Mouse (Mus musculus): ENCODE results near the gene Timp2. TPM values are rescaled to one million over a fixed set of nuclear protein-coding genes. Genes with fewer than 3 reads are reported as not detected.
"Not testable (repeated sequence)": the region's sequence is repeated elsewhere in the genome, so short reads cannot be mapped to it uniquely, and the experiment has no call there.

Timp2 gene
- total RNA-seq (2021), result 10 to 100 TPM; 73.9 to 92.0 TPM
- long read RNA-seq, experiment 1, transcript Timp2-201 (5 exons, 3,709 nt), result major isoform, 62 of 100 reads
- long read RNA-seq, experiment 1, partial matches to known transcripts, result 2 of 100 reads
- long read RNA-seq, experiment 1, other reads (novel, unspliced or antisense), result 36 of 100 reads
- long read RNA-seq, experiment 2, transcript Timp2-201 (5 exons, 3,709 nt), result major isoform, 54 of 104 reads
- long read RNA-seq, experiment 2, partial matches to known transcripts, result 2 of 104 reads
- long read RNA-seq, experiment 2, other reads (novel, unspliced or antisense), result 48 of 104 reads

- intact Hi-C loops (cut with DNase I), result no loop called here
- no peak for DNase-seq
Observed at GRCm38 (mm10) chr11:118355640-118356039, at the start of gene Timp2. TSS of gene Timp2 (minus strand) at chr11:118355740.

GRCm38 (mm10) chr11:118405311-118405710 lies 49.8 kb upstream of the Timp2 start:
- DNase-seq, result no peak
- intact Hi-C loops (cut with DNase I), result no loop called here

DNA sequence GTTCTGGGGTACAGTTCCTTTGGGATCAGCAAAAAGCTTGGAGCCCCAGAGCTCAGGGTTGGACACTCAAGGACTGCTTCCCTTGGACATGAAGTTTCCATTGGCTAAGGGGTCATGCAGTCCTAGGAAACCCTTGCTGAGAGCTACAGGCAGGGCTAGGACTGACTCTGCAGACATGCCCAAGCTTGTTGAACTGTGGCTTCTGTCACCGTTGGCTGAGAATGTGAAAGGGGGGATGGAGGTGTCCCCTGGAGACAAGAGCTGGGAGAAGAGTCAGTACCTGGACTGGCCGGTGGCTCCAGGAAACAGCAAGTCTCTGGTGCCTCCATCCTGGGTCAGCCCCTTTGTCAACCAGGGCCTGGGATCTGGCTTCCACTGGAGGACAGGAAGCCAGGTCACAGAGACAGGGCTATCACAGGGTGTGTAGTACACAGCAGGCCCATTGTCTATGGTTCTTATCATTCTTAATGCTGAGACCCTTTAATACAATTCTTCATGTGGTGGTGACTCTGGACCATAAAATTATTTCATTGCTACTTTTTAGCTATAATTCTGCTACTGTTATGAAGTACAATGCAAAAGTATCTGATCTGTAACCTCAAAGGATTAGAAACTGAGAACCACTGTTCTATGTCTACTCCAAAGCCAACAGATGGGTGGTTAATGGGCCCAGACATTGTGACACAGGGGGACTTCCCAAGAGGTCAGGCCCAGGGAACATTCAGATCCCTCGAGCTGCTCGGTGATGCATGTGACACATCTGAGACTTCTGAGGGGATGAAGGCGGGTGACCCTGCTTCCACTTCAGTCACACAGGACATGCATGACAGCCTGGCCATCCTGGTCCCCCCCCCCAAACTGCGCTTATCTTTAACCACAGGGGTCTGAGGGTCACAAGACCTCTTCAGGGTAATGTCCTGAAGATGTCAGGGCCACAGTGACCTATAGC lies 48.7 kb upstream of the Timp2 start:
- intact Hi-C loops (cut with DNase I), result loop anchor here (5.0 kb wide), 1 partner anchor 1012 kb away; no protein-coding TSS in a partner anchor
- peak in 1 of 2 experiments; percentile 2 for DNase-seq

GRCm38 (mm10) chr11:118403183-118403582 lies 47.6 kb upstream of the Timp2 start:
- DNase-seq, result peak in 1 of 2 experiments; percentile 0
- intact Hi-C loops (cut with DNase I), result loop anchor here (5.0 kb wide), 1 partner anchor 1011 kb away; no protein-coding TSS in a partner anchor

- DNase-seq, result peak; percentile 55 to 61
- intact Hi-C loops (cut with DNase I), result loop anchor here (5.0 kb wide), 1 partner anchor 1010 kb away; no protein-coding TSS in a partner anchor
Observed at GRCm38 (mm10) chr11:118401760-118402280, 46.3 kb upstream of the Timp2 start, which contains the start of gene Lgals3bp. TSS of gene Lgals3bp (minus strand) at chr11:118402092.

DNA sequence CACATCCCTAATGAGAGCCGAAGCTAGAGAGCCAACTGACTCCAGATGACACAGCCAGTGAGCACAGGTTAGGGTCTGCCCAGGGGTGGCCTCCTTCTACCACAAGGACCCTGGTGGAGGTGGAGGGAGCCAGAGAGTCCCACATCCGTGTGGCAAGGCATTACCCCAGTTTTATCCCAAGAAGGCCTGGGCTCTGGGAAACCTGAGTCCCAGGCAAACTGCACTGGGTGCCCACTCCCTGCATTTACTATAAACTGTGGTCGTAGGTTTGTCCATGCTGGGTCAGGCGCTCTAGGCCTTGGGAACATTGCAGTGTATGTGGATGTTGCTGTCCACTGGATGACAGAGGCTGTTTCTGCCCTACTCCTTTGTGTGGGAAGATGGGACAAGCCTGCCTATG lies 45.7 kb upstream of the Timp2 start:
- DNase-seq, result peak in 1 of 2 experiments; percentile 2
- intact Hi-C loops (cut with DNase I), result loop anchor here (5.0 kb wide), 1 partner anchor 1009 kb away; no protein-coding TSS in a partner anchor

- intact Hi-C loops (cut with DNase I), result loop anchor here (5.0 kb wide), 1 partner anchor 1008 kb away; no protein-coding TSS in a partner anchor
- peak in 1 of 2 experiments; percentile 4 for DNase-seq
Observed at GRCm38 (mm10) chr11:118400566-118400936, 45.0 kb upstream of the Timp2 start.

DNA sequence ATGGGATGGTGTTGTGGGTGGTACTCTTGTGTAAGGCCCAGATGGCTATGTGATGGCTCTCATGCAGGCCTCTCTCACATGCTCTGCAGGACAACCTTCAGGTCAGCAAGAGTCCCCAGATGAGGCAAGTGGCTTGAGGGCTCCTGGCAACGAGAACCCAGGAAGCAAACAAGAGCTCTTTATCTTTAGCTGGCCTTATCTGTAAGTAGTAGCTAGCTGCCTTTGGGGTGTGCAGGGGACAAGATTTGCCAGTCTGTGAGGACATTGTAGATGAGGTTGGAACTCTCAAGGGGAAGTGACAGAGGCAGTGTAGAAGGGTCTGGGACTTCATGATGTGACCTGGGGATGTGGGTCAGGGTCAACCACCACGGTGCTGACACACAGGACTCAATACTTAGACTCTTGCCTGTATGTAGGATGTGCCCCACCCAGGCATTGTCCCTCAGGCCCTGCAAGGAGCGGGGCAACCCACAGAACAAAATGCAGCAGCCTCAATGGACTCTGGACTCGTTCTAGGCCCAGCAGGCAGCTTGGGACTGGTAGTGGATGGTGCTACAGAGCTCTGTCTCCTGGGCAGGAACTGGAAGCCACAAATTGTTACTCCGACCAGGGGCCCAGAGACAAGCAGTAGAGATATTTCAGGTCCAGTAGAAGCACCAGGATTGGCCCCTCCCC lies 44.5 kb upstream of the Timp2 start:
- intact Hi-C loops (cut with DNase I), result loop anchor here (5.0 to 10.0 kb wide), 3 partner anchors 83 to 1008 kb away; no protein-coding TSS in a partner anchor

DNA sequence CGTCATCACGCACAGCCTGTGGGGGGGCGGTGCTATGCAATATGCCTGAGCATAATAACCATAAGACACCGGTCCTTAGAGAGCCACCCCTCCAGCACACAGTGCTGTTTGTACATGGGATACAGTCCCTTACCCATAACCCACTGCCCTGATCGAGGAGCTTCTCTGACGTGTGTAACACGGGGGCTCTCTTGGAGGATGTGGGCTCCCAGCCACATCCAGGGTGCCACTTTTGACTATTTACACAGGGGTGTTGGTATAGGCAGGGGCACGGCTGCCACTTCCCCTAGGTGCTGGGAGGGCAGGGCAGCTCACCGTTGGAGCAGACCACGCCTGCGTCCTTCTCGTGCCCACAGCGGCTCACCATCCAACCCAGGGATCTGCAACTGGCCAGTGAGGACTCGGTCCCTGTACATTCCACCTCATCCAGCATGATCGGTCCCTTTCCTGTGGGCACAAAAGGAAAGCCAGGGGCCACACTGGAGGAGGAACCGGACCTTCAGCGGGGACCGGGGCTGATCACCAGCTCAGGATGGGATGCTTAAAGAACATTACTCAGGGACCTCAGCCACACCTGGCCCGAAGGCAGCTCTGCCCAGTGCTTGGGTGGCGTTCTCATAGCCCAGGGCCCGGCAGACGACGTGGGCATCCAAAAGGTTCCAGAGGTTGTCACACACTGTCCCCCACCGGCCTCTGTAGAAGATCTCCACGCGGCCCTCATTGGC lies 42.4 kb upstream of the Timp2 start:
- DNase-seq, result peak in 1 of 2 experiments; percentile 2
- intact Hi-C loops (cut with DNase I), result loop anchor here (5.0 to 10.0 kb wide), 2 partner anchors 81 to 243 kb away; no protein-coding TSS in a partner anchor

More for the DNA sequence above, 44.5 kb upstream of the Timp2 start:
- peak; percentile 2 to 11 for DNase-seq

GRCm38 (mm10) chr11:118394538-118394937 lies 39.0 kb upstream of the Timp2 start:
- DNase-seq, result peak in 1 of 2 experiments; percentile 0
- intact Hi-C loops (cut with DNase I), result loop anchor here (10.0 kb wide), 1 partner anchor 240 kb away; no protein-coding TSS in a partner anchor

- intact Hi-C loops (cut with DNase I), result loop anchor here (10.0 kb wide), 1 partner anchor 239 kb away; no protein-coding TSS in a partner anchor
Observed at GRCm38 (mm10) chr11:118393991-118394390, 38.5 kb upstream of the Timp2 start.

DNA sequence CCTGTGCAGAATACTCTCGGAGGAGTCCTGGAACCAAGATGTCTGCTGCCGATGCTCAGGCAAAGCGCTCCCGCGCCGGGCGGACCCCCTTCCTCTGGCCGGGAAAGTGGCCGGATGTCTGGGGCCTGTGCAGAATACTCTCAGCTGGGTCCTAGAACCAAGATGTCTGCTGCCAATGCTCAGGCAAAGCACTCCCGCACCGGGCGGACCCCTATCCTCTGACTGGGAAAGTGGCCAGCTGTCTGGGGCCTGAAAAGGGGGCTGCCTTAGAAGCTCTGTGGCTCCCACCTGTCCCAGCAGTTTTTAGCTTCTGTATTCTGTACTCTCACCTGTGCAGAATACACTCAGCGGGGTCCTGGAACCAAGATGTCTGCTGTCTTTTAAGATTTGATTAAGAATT lies 32.3 kb upstream of the Timp2 start:
- DNase-seq, result peak in 1 of 2 experiments; percentile 1
- intact Hi-C loops (cut with DNase I), result not testable (repeated sequence)

More at GRCm38 (mm10) chr11:118393991-118394390, 38.5 kb upstream of the Timp2 start:
- DNase-seq, result no peak

GRCm38 (mm10) chr11:118379251-118380009 lies 23.9 kb upstream of the Timp2 start:
- peak; percentile 84 to 90 for DNase-seq
- intact Hi-C loops (cut with DNase I), result loop anchor here (1.0 to 10.0 kb wide), 2 partner anchors 62 to 295 kb away; no protein-coding TSS in a partner anchor

- no peak for DNase-seq
- intact Hi-C loops (cut with DNase I), result loop anchor here (1.0 to 10.0 kb wide), 2 partner anchors 61 to 294 kb away; no protein-coding TSS in a partner anchor
Observed at GRCm38 (mm10) chr11:118378656-118379055, 23.1 kb upstream of the Timp2 start.

GRCm38 (mm10) chr11:118376323-118376722 lies 20.8 kb upstream of the Timp2 start:
- not testable (repeated sequence) for DNase-seq
- intact Hi-C loops (cut with DNase I), result loop anchor here (10.0 kb wide), 1 partner anchor 292 kb away; no protein-coding TSS in a partner anchor

DNA sequence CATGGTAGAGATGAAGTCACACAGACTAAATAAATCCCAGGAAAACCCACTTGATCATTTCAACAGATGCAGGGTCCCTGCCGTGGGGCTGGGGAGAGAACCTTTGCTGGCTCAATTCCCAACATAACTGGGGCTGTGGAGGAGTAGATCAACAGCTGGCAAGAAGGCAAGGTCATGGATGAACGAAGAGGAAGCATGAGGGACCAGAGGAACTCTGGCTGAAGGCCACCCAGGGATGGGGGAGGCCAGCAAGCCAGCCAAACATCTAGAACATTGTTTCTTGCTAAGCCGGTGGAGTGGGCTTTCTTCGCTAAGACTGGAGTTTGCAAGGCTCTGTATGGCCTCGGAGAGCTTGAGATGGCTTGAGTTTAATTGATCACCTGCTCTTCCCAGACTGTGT lies 20.3 kb upstream of the Timp2 start:
- intact Hi-C loops (cut with DNase I), result loop anchor here (10.0 kb wide), 1 partner anchor 291 kb away; no protein-coding TSS in a partner anchor
- DNase-seq, result no peak

GRCm38 (mm10) chr11:118375461-118375860 lies 19.9 kb upstream of the Timp2 start:
- intact Hi-C loops (cut with DNase I), result loop anchor here (10.0 kb wide), 1 partner anchor 291 kb away; no protein-coding TSS in a partner anchor
- DNase-seq, result no peak

GRCm38 (mm10) chr11:118375006-118375405 lies 19.5 kb upstream of the Timp2 start:
- DNase-seq, result no peak
- intact Hi-C loops (cut with DNase I), result loop anchor here (10.0 kb wide), 1 partner anchor 290 kb away; no protein-coding TSS in a partner anchor
